8 mouse cellular contexts compared by ENCODE assay signal in the genomic region with DNA sequence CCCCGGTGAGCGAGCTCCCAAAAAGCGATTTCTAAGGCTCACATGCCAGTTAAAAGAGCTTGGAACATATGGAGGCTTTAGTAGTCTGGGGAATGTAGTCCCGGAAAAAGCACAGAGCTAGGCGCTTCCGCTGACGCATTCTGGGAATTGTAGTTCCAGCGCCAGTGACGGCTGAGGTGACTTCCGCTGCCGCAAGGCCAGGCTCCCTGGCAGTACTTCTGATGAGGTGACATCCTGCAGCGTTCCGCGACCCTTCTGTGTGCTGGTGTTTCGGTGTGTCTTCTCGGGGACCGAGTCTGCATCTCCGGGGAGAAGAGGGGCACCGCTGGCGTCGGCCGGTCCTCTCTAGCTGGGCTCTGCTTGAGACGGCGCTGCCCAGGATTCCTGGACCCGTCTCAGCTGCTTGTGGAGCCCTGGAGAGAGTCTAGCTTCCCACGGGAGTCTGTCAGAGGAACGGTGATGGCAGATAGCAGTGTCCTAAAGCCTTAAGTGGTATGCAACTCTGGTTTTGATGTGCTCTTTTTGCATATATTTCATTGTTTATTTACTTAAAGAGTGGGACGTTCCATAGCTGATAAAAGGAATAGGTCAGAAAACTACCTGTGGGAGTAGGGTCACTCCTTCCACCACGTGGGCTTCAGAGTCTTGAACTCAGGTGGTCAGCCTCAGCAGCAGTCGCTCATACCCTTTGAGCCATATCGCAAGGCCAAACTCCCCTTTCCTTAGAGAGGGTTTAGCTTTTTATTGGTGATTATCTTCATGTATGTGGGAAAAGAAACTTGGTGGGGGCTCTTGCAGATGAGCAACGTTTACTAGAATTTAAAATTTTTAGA. TPM values are rescaled to one million over a fixed set of nuclear protein-coding genes. Genes with fewer than 3 reads are reported as not detected.
DNase-seq lines count a peak whose midpoint lies in the region; ATAC-seq and TF ChIP-seq lines count a peak whose summit lies in the region.

A gene (plus strand): TSS at position 174 of the 833 bp plus-strand sequence.

- H3K36me3 ChIP-seq in heart, embryonic 10.5 days = peaks cover 33% of the 10 kb centered on the region
- peaks cover 29% of the 10 kb centered on the region for H3K36me3 ChIP-seq in kidney, embryonic 16.5 days (ENCODE audit: insufficient read depth, low read length)
- H3K36me3 ChIP-seq in liver, adult 2 months (ENCODE audit: control insufficient read depth, insufficient read depth, low read length) = peaks cover 11% of the 10 kb centered on the region; the same call in 1 of the 2 replicates
- H3K36me3 ChIP-seq in myocyte (ENCODE audit: control insufficient read depth, insufficient read depth) = no peaks in the 10 kb centered on the region
- peaks cover 4% of the 10 kb centered on the region for H3K36me3 ChIP-seq in splenic B cell, adult 2 months (ENCODE audit: control insufficient read depth, insufficient read depth, low read length, poor library complexity, severe bottlenecking)

- peak within 1 kb of the TSS; percentile 75 for H3K4me3 ChIP-seq in heart, embryonic 10.5 days
- H3K4me3 ChIP-seq in kidney, embryonic 16.5 days (ENCODE audit: low read length) = peak within 1 kb of the TSS; percentile 89
- peak within 1 kb of the TSS; percentile 74 for H3K4me3 ChIP-seq in liver, adult 2 months (ENCODE audit: insufficient read depth, low read depth, low read length)
- H3K4me3 ChIP-seq in myocyte = peak within 1 kb of the TSS; percentile 36

- ATAC-seq in erythroblast, adult 5-6 weeks (replicated peaks; ENCODE audit: low FRiP score, poor library complexity, severe bottlenecking) = peak; percentile 100
- peak; percentile 96 for ATAC-seq in kidney, embryonic 16.5 days (ENCODE audit: low FRiP score, low TSS enrichment)

- H3K27ac ChIP-seq in heart, embryonic 10.5 days = peak within 1 kb of the TSS; percentile 84
- peak within 1 kb of the TSS; percentile 18; the same call in 1 of the 2 replicates for H3K27ac ChIP-seq in kidney, embryonic 16.5 days (ENCODE audit: low read length)
- H3K27ac ChIP-seq in liver, adult 2 months (replicated peaks; ENCODE audit: insufficient read depth, low read depth, low read length) = peak within 1 kb of the TSS; percentile 10; the same call in 1 of the 2 replicates

- 3% methylated on average over 32 of the region's 32 CpGs for WGBS in heart, embryonic 10.5 days
- WGBS in kidney, embryonic 16.5 days = 3% methylated on average over 32 of the region's 32 CpGs
- WGBS in liver, adult 2 months = 2% methylated on average over 32 of the region's 32 CpGs

- H3K9me3 ChIP-seq in heart, embryonic 10.5 days = no peaks in the 10 kb centered on the region
- H3K9me3 ChIP-seq in kidney, embryonic 16.5 days (ENCODE audit: low read length) = no peaks in the 10 kb centered on the region

- 0 out of 2 replicates have a peak, but pooled peaks have one; percentile 43 for TF ChIP-seq POLR2A in liver, adult 2 months (IDR thresholded peaks at IDR 0.05; ENCODE audit: extremely low read depth, insufficient read depth, low read length)
- peak; percentile 76 for TF ChIP-seq POLR2A in myocyte (IDR thresholded peaks at IDR 0.05; ENCODE audit: insufficient read length, low read depth)

- no peaks in the 10 kb centered on the region for H3K27me3 ChIP-seq in heart, embryonic 10.5 days (ENCODE audit: insufficient read depth, poor library complexity, severe bottlenecking)
- no peaks in the 10 kb centered on the region for H3K27me3 ChIP-seq in kidney, embryonic 16.5 days (ENCODE audit: insufficient read depth, low read length)
- H3K27me3 ChIP-seq in liver, adult 2 months (ENCODE audit: control insufficient read depth, insufficient read depth, low read length) = no peaks in the 10 kb centered on the region
- no peaks in the 10 kb centered on the region for H3K27me3 ChIP-seq in myocyte (ENCODE audit: control insufficient read depth, insufficient read depth, insufficient read length)
- H3K27me3 ChIP-seq in splenic B cell, adult 2 months (ENCODE audit: control insufficient read depth, insufficient read depth, low read length, poor library complexity, severe bottlenecking) = no peaks in the 10 kb centered on the region

- no peak within 1 kb of the TSS for H3ac ChIP-seq in myocyte (ENCODE audit: control insufficient read depth, insufficient read length)

- peak within 1 kb of the TSS; percentile 92 for H3K4me2 ChIP-seq in kidney, embryonic 16.5 days (replicated peaks; ENCODE audit: low read depth, low read length)
- H3K4me2 ChIP-seq in myocyte (ENCODE audit: low read depth) = peak within 1 kb of the TSS; percentile 96

- H3K79me2 ChIP-seq in liver, adult 2 months (ENCODE audit: control insufficient read depth, insufficient read depth, low read length) = no peaks in the 10 kb centered on the region; the same call in 1 of the 2 replicates
- no peaks in the 10 kb centered on the region for H3K79me2 ChIP-seq in myocyte (ENCODE audit: control insufficient read depth, insufficient read depth)

- DNase-seq in B cell, adult 2 months = peak; percentile 81
- DNase-seq in brain, adult 2 months (ENCODE audit: low read depth, low spot score) = peak; percentile 99
- DNase-seq in heart, embryonic 10.5 days (ENCODE audit: low spot score) = peak; percentile 94
- peak; percentile 92 for DNase-seq in liver, adult 2 months (ENCODE audit: extremely low read depth, low read depth, low spot score)
- peak; percentile 89 for DNase-seq in splenic B cell, adult 2 months (ENCODE audit: low read depth, low spot score)

- H3K9ac ChIP-seq in kidney, embryonic 16.5 days (replicated peaks; ENCODE audit: low read length) = peak within 1 kb of the TSS; percentile 86
- H3K9ac ChIP-seq in liver, adult 2 months (ENCODE audit: low read depth, low read length) = peak within 1 kb of the TSS; percentile 67

- no peak for TF ChIP-seq CTCF in liver, adult 2 months (IDR thresholded peaks at IDR 0.05; ENCODE audit: low read depth, low read length)

- peaks cover 12% of the 10 kb centered on the region; the same call in 1 of the 2 replicates for H3K4me1 ChIP-seq in heart, embryonic 10.5 days
- peaks cover 7% of the 10 kb centered on the region for H3K4me1 ChIP-seq in kidney, embryonic 16.5 days (ENCODE audit: insufficient read depth, low read length)
- H3K4me1 ChIP-seq in liver, adult 2 months (ENCODE audit: control insufficient read depth, insufficient read depth, low read length) = peaks cover 8% of the 10 kb centered on the region

TF ChIP-seq in myocyte, 11 proteins besides CTCF, POLR2A, EP300 and RAD21:
- TF ChIP-seq REST (IDR thresholded peaks at IDR 0.05; ENCODE audit: insufficient read depth, insufficient read length) (no peak), POLR2AphosphoS2 (IDR thresholded peaks at IDR 0.05; ENCODE audit: insufficient read length, low read depth) (peak; percentile 82)

RNA-seq across cellular contexts. Expression of the gene that starts here (rescaled TPM):
- total RNA-seq in erythroblast, adult 5-6 weeks (2015; ENCODE audit: low replicate concordance) = 0.19 and 1.9 TPM in 2 replicates
- 1.4 TPM in 2 replicates for total RNA-seq in erythroblast, adult 5-6 weeks (2017; ENCODE audit: low replicate concordance)
- 8.1 and 11.5 TPM in 2 replicates for polyA plus RNA-seq in heart, embryonic 10.5 days (2016; fragmentation: Nextera tagmentation; extraction: Ambion mirVana)
- polyA plus RNA-seq in kidney, embryonic 16.5 days (2015; fragmentation: Nextera tagmentation; extraction: Ambion mirVana) = 19.0 and 19.3 TPM in 2 replicates
- total RNA-seq in liver, adult 2 months (2014; rRNA removed) = 6.1 and 7.7 TPM in 2 replicates
- 3.3 and 3.8 TPM in 2 replicates for polyA plus RNA-seq in liver, adult 2 months (2012; rRNA removed)
- polyA plus RNA-seq in myocyte (2012; fragmentation: generic; extraction: Trizol) = 2.0 TPM

Comparison
In these comparisons a context has a peak if more than half of its experiments do, and no peak if none do; other contexts are left out.
1. Peak in every context shown above with its lines: DNase-seq, ATAC-seq, H3K4me3 ChIP-seq and H3K27ac ChIP-seq.
2. H3K27ac ChIP-seq: peak in every context shown above with its lines; median percentile 84 in heart, embryonic 10.5 days; 18 in kidney, embryonic 16.5 days; 10 in liver, adult 2 months.
3. H3K4me3 ChIP-seq: peak in every context shown above with its lines; median percentile 89 in kidney, embryonic 16.5 days; 75 in heart, embryonic 10.5 days; 74 in liver, adult 2 months; 36 in myocyte.